Mouse (Mus musculus) heart, adult 9 months (tissue): ENCODE results near the gene Slc4a3.

Experiments used
- DNase-seq, 2 experiments: peaks; one replicate each; pipeline ENCODE4 v3.0.0; 2022; ENCODE audit warnings: low spot score in 2 of 2

Gene Slc4a3

DNA sequence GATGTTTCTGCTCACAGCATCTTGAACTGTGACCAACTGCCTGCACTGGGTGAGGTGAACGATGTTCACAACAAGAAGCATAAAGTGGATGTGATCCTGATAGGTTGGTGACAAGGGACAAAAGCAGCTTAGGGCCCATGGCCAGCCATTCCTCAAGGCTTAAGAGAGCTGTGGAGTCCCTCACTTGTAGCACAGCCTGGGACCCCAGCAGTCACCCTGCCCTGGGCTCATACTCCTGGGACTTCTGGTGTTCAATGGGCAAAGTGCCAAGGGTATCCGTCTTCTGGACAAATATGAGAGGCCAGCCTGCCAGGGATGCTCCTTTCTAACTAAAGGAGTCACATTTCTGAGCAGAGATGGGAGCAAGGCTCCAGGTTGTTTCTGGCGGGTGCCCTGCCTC is 49.9 kb downstream of the Slc4a3 start:
- DNase-seq = peak in 1 of 2 experiments; percentile 18

DNA sequence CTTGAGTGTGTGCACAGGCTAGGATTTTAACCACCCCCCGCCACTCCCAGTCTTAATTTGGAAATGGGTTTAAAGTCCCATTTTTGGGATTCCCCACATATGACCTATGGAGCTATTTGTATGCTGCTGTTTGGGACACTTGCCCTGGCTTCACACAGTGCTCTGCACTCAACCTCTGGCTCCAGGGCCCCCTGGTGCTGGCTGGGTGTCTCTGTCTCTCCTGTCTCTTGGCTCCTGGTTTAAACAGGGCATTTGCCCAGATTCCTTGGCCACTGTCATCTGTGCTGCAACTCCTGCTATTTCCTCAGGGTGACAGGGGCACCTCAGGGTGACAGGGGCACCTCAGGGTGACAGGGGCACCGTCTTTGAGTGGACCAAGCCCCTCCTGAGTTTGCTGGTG is 50.8 kb downstream of the Slc4a3 start:
- peak; percentile 60 for DNase-seq

DNA sequence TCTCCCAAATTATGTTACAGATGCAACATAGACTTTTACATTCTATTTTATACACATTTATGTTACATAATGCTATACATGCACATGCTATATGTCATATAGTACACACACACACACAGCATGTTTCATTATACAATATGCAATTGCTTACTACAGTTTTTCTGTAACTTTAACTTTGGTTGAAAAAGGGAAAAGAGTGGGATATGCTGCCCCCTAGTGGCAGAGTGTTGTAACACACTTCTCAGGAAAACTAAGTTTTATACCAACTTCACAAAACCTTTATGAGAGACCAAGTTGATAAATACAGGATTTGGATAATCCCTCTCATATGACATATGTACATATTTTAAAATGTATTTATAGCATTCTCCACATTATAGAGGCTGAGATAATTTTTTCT is 51.6 kb downstream of the Slc4a3 start:
- DNase-seq = peak in 1 of 2 experiments; percentile 52

DNA sequence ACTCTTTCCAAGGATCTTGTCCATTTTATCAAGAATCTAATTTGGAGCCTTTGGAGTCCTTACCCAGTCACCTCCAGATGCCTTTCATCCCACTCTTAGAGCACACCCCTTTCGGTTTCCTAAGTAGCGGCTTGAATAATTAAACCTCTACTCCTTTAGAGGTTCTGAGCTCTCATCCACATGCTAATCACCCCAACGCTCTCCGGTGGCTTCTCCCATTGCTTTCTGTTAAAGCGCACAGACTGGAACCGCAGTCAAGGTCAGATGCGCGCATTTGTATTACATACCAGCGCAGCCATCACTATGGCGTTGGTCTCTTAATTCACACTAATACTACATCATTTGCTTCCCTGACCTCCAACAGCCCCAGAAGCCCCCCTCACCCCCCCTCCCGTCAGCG is 55.7 kb downstream of the Slc4a3 start:
- DNase-seq = no peak

DNA sequence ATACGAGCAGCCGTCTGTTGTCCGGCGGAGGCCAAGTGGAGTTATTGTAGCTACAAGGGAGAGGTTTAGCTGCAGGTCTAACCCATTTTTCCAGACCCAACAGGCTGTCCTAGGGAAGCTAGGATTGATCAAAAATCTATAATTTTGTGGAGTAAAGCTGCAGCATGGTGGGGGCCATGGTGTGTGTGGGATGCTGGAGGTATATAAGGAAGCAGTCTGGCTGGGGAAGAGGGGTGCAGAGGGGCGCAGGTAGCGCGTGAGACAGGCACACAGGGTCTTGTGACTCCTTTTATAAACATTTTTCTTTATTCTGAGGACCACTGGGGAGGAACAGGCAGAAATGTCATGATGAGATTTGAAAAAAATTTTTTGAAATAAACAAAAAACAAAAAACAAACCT is 57.5 kb downstream of the Slc4a3 start:
- DNase-seq = no peak

DNA sequence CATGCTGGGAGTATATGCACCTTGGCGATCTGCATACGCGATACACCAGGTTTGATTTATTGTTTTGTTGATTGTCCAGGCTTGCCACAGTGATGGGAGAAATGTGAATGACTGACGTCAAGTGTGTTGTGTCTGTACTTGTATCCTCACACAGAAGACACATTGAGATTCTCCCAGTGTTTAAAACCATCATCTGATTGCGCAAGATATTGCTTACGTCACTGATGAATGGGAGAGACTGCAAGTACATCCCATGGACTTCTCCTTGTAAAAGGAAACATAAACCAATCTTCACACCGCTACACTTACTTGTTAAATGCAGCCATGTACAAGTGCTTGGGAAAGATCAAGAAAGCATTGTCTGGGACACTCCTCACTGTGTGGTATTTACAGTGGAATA is 62.2 kb downstream of the Slc4a3 start:
- DNase-seq = no peak

DNA sequence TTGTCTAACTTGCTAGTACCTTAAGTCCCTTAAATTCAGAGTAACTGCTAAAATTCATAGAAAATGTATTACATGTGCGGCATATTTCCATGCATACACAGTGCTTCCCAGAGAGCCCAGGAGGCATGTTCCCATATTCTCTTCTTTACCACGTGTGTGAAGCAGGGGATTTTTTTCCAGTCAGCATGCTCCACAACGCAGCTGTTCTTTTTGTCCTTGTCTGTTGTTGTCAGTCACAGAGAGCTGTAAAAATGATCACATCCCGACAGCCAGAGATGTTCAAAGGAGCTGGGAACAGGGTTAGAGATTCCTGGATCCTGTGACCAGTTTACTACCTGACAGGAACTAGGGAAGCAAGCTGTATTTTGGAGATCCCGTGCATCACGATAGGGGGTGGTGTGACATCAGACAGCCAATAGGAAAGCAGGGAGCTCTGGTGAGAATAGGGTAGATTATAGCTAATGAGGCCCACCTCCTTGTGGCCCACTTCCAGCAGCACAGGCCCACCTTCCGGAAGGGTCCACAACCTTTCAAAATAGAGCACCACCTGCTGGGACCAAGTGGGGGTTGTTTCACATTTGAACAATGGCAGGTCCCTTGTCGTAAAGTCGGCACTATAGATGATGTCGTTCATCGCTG is 62.7 kb downstream of the Slc4a3 start:
- DNase-seq = no peak

DNA sequence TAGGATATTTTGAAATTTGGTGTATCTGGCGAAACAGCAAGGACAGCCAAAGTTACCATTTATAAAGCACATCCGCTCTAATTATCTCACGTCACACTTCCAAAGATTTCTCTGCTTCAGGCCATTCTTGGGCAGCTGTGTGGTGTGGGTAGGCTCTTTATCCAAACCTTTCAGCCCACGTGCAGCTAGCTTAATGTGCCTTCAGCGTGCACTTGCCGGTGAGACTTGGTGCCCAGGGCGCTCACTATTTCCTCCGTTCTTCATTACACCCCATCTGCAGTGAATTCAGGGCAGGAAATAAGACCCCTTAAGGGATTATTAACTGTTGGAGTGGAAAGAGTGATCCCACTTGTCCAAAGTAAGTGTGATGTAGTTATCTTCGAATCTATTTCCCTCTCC is 63.2 kb downstream of the Slc4a3 start:
- no peak for DNase-seq

DNA sequence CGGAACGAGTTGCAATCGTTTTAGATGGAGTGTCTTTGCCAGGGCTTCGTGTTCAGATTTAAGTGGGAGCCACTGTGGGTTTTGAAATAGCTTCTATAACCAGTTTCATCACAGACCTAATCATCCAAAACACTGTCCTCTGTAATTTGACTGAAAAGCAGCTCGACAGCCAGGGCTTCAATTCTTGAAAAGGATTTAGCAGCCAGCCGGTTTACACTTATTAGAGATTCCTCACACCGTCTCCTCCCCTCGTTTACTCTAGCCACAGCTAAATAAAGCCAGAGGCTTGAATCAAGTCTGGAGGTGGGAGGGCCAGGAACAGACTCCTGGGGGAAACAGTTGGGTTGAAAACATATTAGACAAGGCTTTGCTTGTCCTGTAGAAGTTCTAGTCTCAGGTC is 64.5 kb downstream of the Slc4a3 start:
- no peak for DNase-seq
